Comparison of ENCODE assay signal across 9 mouse cellular contexts in genomic region chr7:40258377-40258739, GRCm38 (mm10).
DNase-seq lines count a peak whose midpoint lies in the region; ATAC-seq and TF ChIP-seq lines count a peak whose summit lies in the region.
"Had no signal": no experiment of that assay in that cellular context is flagged by ENCODE, and none has a peak within 500 bp of the region (broad histone marks: within the 10 kb centered on the region; RNA-seq: fewer than 3 reads in every experiment).

No protein-coding gene starts in this region.

- H3K4me2 ChIP-seq in limb, embryonic 14.5 days (replicated peaks; ENCODE audit: low read depth, low read length, severe bottlenecking): no peak overlapping the region

- no peak overlapping the region for H3K27ac ChIP-seq in limb, embryonic 14.5 days (replicated peaks; ENCODE audit: low read depth, low read length)

- TF ChIP-seq POLR2A in limb, embryonic 14.5 days (IDR thresholded peaks at IDR 0.05; ENCODE audit: borderline replicate concordance, extremely low read depth, insufficient read depth, insufficient read length): no peak

- H3K4me1 ChIP-seq in limb, embryonic 14.5 days (ENCODE audit: control insufficient read depth, insufficient read depth, low read length): no peaks in the 10 kb centered on the region

- no peak overlapping the region for H3K4me3 ChIP-seq in limb, embryonic 14.5 days (replicated peaks; ENCODE audit: low read length)
- H3K4me3 ChIP-seq: erythroblast, embryonic 14.5 days had no signal

- H3K9me3 ChIP-seq in limb, embryonic 14.5 days (ENCODE audit: control insufficient read depth, low read length): no peaks in the 10 kb centered on the region

- peak; percentile 98 for DNase-seq in Muller cell, postnatal 12 days (ENCODE audit: inconsistent ontology term)
- peak; percentile 2 for DNase-seq in R1 (ENCODE audit: low read depth, low spot score)
- peak; percentile 91 for DNase-seq in heart, adult 8-10 months (ENCODE audit: low spot score)
- DNase-seq in limb, embryonic 14.5 days (ENCODE audit: low spot score): peak; percentile 80
- DNase-seq in embryo, embryonic 10 days (ENCODE audit: low spot score): no peak
- DNase-seq in thymus, postnatal 25 days: no peak
- DNase-seq: right cerebral cortex, postnatal 25 days had no signal

- H3K36me3 ChIP-seq in limb, embryonic 14.5 days (ENCODE audit: control insufficient read depth, insufficient read depth, low read length): no peaks in the 10 kb centered on the region

- 44% methylated on average over 6 of the region's 6 CpGs for WGBS in limb, embryonic 14.5 days

- H3K27me3 ChIP-seq in limb, embryonic 14.5 days (ENCODE audit: control insufficient read depth, insufficient read depth, low read length): no peaks in the 10 kb centered on the region

- H3K9ac ChIP-seq in limb, embryonic 14.5 days (ENCODE audit: low read depth, low read length, severe bottlenecking): no peak overlapping the region

- ATAC-seq in limb, embryonic 14.5 days (ENCODE audit: low FRiP score, low read depth): peak; percentile 87
- ATAC-seq in megakaryocyte-erythroid progenitor cell, adult 5-6 weeks (replicated peaks; ENCODE audit: low FRiP score, low TSS enrichment, poor library complexity, severe bottlenecking): no peak

Comparison
In these comparisons a context has a peak if more than half of its experiments do, and no peak if none do; other contexts are left out.
1. DNase-seq: peak in Muller cell, postnatal 12 days (single experiment), R1 (single experiment), heart, adult 8-10 months (single experiment) and limb, embryonic 14.5 days (single experiment); none in embryo, embryonic 10 days (single experiment) and thymus, postnatal 25 days (single experiment).